Mouse (Mus musculus): ENCODE measurements around the gene Ptma.
"Not testable (repeated sequence)": the region's sequence is repeated elsewhere in the genome, so short reads cannot be mapped to it uniquely, and the experiment has no call there.

The Ptma gene

GRCm38 (mm10) chr1:86526116-86526788, at the start of gene Ptma:
TSS of gene Ptma (plus strand) at chr1:86526726.
- DNase-seq, result peak; percentile 100

DNA sequence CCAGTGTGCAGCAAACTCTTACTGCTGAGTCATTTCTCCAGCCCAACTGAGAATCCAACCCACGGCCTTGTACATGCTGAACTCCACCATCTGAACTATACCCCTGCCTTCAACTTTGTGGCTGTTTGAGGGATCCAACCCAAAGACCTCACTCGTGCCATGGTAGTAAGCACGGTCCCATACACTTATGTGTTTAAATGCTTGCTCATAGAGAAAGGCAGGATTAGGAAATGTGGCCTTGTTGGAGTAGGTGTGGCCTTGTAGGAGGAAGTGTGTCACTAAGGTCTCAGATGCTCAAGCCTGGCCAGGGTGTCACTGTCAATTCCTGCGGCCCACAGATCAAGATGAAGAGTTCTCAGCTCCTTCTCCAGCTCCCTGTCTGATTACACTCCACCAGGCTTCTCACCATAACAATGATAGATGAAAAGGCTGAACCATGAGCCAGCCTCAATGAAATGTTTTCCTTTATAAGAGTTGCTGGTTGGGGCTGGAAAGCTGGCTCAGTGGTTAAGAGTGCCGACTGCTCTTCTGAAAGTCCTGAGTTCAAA, 48.7 kb upstream of the Ptma start:
- no peak for DNase-seq

- DNase-seq, result no peak
These were observed 47.3 kb upstream of the Ptma start for GRCm38 (mm10) chr1:86479099-86479825.

DNA sequence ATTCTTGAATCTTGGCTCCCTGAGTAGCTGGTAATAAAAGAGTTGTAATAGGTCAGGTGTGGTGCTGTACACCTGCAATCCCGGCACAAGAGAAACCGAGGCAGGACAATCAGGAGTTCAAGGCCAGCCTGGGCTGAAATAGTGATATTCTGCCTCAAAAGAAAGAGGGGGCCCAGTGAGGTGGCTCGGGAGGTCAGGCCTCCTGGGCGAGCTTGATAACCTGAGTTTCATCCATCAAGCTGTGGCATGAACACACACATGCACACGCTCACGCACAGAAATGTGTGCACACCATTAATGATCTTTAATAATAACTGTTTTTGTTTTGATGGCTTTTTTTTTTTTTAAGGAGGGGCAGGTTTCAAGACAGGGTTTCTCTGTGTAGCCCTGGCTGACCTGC, 46.2 kb upstream of the Ptma start:
- no peak for DNase-seq

DNA sequence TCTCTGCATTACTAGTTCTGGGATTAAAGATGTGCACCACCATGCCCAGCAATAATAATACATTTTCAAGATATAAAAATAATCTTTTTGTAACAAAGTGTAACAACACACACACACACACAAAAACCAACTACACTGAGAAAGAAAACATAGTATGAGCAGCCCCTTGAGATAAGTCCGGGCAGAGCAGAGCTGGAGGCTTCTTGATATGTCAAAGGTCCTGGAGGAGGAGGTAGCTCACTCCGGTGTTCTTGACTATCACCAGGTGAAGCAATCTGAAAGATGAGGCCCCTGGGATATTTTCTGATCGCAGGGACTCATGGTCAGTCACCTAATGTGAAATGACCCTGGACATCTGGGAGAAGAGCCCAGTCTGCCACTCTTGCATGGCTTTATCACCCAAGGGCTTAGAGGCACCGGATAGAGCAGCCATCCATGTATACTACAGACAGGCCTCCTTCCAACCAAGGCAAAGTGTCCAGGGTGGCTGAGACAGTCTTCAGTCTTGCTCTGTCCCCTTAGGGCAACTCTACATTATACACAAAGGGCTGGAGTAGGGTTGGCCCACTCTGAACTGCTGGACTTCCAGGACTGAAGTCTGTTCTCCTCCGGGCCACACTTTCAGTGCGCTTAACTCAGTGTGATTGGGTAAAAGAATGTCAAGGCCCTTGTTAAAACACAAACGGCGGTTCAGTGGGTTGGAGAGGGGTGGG, 45.6 kb upstream of the Ptma start:
- DNase-seq, result no peak

DNA sequence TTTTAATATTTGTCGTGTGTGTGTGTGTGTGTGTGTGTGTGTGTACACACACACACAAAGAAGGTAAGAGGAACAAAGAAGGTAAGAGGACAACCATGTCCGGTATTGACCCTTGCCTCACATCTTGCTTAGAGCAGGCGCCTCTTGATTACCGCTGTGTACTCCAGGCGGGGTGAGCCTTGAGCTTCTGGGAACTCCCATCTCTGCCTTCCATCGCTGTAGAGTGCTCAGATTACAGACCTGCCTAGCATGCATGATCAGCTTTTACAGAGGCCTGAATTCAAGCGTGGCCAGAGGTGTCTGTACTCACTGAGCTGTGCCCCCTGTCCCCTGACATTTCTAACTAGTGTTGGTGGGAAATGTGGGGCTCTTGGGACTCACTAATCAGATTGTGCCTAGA, 45.1 kb upstream of the Ptma start:
- no peak for DNase-seq

DNA sequence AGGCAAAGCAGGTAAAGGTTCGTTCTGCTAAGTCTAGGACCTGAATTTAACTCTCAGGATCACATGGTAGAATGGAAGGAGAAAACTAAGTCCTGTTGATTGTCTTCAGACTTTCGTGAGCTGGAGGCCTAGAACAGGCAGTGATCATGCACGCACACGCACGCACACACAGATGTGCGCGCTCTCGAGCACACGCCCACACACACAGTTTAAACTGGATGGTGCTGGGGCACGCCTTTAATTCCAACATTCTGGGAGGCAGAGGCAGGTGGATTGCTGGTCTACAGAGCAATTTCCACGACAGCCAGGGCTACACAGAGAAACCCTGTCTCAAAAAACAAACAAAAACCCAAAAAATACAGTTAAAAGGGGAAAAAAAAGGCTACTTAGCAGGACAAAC, 44.2 kb upstream of the Ptma start:
- DNase-seq, result no peak

- DNase-seq, result no peak
These were observed 43.8 kb upstream of the Ptma start for GRCm38 (mm10) chr1:86482761-86483160.

- no peak for DNase-seq
These were observed 41.2 kb upstream of the Ptma start for GRCm38 (mm10) chr1:86485346-86485745.

GRCm38 (mm10) chr1:86485858-86486257, 40.7 kb upstream of the Ptma start:
- not testable (repeated sequence) for DNase-seq

DNA sequence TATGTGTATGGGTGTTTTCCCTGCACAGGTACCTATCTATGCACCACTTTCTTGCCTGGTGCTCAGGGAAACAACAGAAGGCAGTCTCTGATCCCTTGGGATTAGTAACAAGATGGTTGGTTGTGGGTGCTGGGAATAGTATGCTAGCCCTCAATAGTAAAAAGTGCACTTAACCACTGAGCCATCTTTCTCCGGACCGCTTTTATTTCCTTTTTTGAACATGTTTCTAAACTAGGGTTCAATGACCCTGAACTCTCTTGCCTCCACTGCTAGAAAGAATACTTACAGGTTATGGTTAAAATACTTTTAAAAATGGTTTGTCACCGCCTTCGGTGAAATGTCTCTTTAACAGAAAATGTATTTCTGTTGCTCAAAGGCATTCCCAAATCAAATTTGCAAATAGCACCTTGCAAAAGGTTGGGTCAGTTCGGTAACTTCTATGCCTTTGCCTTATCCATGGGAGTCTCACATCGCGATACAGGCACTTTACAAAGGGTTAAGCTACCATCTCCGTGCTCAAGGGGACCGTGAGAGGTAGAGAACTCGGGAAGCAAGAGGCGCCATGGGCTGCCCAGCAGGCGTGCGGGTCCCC, 39.7 kb upstream of the Ptma start:
- no peak for DNase-seq

GRCm38 (mm10) chr1:86487295-86487907, 39.1 kb upstream of the Ptma start:
- peak; percentile 100 for DNase-seq

GRCm38 (mm10) chr1:86487908-86488314, 38.6 kb upstream of the Ptma start:
- no peak for DNase-seq

DNA sequence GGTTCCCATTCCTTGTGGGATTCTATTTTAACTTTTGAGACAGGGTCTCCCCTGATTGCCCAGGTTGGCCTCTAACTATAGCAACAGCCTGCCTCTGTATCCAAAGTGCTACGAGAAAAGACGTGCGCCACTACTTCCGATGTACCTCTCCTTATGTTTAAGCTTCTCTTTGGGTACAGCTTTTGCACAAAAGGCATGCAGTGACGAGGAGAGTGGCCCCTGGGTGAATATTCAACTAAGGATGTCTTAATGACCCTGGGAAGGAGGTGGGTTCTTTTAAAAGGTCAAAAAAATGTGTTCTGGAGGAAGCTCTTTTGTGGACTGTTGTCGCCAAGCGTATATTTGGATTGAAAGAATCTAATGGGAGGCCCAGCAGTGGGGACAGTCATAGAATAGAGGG, 38.2 kb upstream of the Ptma start:
- no peak for DNase-seq

- DNase-seq, result no peak
These were observed 37.8 kb upstream of the Ptma start for GRCm38 (mm10) chr1:86488774-86489173.

GRCm38 (mm10) chr1:86489901-86490300, 36.6 kb upstream of the Ptma start:
- DNase-seq, result no peak

DNA sequence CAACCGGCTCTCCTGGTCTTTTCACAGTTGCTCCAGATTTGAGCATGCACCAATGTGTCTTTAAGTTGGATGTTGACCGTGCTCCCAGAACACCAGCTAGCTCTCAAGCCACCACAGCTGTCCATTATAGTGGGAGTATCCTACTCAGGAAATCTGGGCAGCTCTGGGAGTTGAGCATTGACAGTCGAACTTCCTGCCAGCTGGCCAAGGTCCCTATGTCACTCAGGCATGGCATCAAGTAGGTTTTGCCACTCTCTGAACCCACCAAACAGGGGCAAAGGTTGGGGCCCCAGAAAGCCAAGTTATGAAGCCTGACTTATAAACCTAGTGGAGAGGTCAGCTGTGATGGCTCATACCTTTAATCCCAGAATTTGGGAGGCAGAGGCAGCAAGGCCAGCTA, 35.8 kb upstream of the Ptma start:
- peak in 1 of 2 experiments; percentile 28 for DNase-seq

- DNase-seq, result no peak
These were observed 34.9 kb upstream of the Ptma start for GRCm38 (mm10) chr1:86491533-86492094.

- DNase-seq, result peak in 1 of 2 experiments; percentile 26
These were observed 34.1 kb upstream of the Ptma start for GRCm38 (mm10) chr1:86492095-86493070.

GRCm38 (mm10) chr1:86493783-86494182, 32.7 kb upstream of the Ptma start:
- no peak for DNase-seq

DNA sequence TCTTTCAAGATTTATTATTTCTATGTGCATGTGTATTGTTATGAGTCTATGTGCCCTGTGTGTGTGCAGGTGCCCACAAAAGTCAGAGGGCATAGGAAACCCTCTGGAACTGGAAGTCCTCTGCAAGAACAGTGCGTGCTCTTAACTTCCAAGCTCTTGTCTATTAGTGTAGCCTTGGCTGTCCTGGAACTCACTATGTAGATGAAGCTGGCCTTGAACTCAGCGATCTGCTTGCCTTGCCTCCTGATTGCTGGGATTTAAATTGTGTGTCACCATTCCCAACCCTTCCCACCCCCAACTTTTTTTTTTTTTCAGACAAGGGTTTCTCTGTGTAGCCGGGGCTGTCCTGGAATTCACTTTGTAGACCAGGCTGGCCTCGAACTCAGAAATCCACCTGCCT, 30.2 kb upstream of the Ptma start:
- no peak for DNase-seq

Measured in cerebellum, postnatal 10 days (tissue).